Mouse (Mus musculus) limb, embryonic 13.5 days (tissue): ENCODE measurements around the gene Pcgf6. TPM values are rescaled to one million over a fixed set of nuclear protein-coding genes. Genes with fewer than 3 reads are reported as not detected.

ENCODE experiments used
- ATAC-seq: fragments of 200-750 bp; cut with Nextera tagmentation; 2 replicates; pipeline ENCODE4 v1.8.0; 2017; ENCODE audit warnings: low read depth, moderate number of reproducible peaks, moderate TSS enrichment; ENCODE audit not compliant: low FRiP score
- H3K27ac ChIP-seq: fragments of 300-500 bp; sonication (generic); 2 replicates; pipeline ENCODE4 v1.5.1; 2015; ENCODE audit warnings: inconsistent platforms, mild to moderate bottlenecking, moderate library complexity
- H3K27me3 ChIP-seq: fragments of 300-500 bp; sonication (generic); 2 replicates; pipeline ENCODE4 v1.6.1; 2015; ENCODE audit warnings: mild to moderate bottlenecking, inconsistent platforms
- H3K36me3 ChIP-seq: fragments of 300-500 bp; sonication (generic); 2 replicates; pipeline ENCODE4 v1.6.1; 2015; ENCODE audit warnings: inconsistent platforms, mild to moderate bottlenecking, moderate library complexity
- H3K4me1 ChIP-seq: fragments of 300-500 bp; sonication (generic); 2 replicates; pipeline ENCODE4 v1.6.1; 2015; ENCODE audit warnings: inconsistent platforms
- H3K4me2 ChIP-seq: fragments of 300-500 bp; sonication (generic); replicated peaks from 2 replicates; pipeline ENCODE4 v1.6.1; 2015; ENCODE audit warnings: inconsistent platforms, mild to moderate bottlenecking, moderate library complexity
- H3K4me3 ChIP-seq: fragments of 300-500 bp; sonication (generic); 2 replicates; pipeline ENCODE4 v1.5.1; 2015; ENCODE audit warnings: moderate library complexity, mild to moderate bottlenecking, inconsistent platforms
- H3K9ac ChIP-seq: fragments of 300-500 bp; sonication (generic); 2 replicates; pipeline ENCODE4 v1.6.1; 2015; ENCODE audit warnings: mild to moderate bottlenecking, inconsistent platforms
- H3K9me3 ChIP-seq: fragments of 300-500 bp; sonication (generic); 2 replicates; pipeline ENCODE4 v1.6.1; 2016; ENCODE audit warnings: inconsistent platforms
- WGBS: fragments of 180-500 bp; shearing (Covaris S2); methylation state at CpG from one replicate; pipeline ENCODE4 v1.1.7; 2015; 5-methylcytosine and 5-hydroxymethylcytosine counted together
- polyA plus RNA-seq: library from polyadenylated mRNA; unstranded; fragments of >200 nt; fragmentation: Nextera tagmentation; extraction: Ambion mirVana; gene quantifications from 2 replicates; pipeline ENCODE4 v1.2.1, GENCODE M21; 2015

Pcgf6 gene
- 23.3 and 25.0 TPM in 2 replicates for polyA plus RNA-seq

GRCm38 (mm10) chr19:47050271-47051032 is at the start of gene Pcgf6:
Gene Pcgf6, minus strand, starts transcription at chr19:47050906.
- Histone ChIP-seq H3K27ac (peak within 1 kb of the TSS; percentile 91), H3K4me1 (peaks cover 13% of the 10 kb centered on the region), H3K9me3 (no peaks in the 10 kb centered on the region), H3K9ac (peak within 1 kb of the TSS; percentile 88), H3K4me2 (peak within 1 kb of the TSS; percentile 79), H3K36me3 (peaks cover 23% of the 10 kb centered on the region), H3K27me3 (no peaks in the 10 kb centered on the region), H3K4me3 (peak within 1 kb of the TSS; percentile 90)
- under 1% methylated on average over 70 of the region's 75 CpGs for WGBS
- peak; percentile 92 for ATAC-seq

GRCm38 (mm10) chr19:47090550-47091156 is 39.9 kb upstream of the Pcgf6 start, which contains the start of the genes Usmg5 and Pdcd11:
Gene Usmg5, minus strand, starts transcription at chr19:47090647.
Gene Pdcd11, plus strand, starts transcription at chr19:47090768.
- ATAC-seq, result peak; percentile 99
- peak within 1 kb of the TSS; percentile 98 for H3K9ac ChIP-seq
- WGBS, result under 1% methylated on average over 56 of the region's 56 CpGs
- peaks cover 45% of the 10 kb centered on the region for H3K36me3 ChIP-seq
- no peaks in the 10 kb centered on the region for H3K9me3 ChIP-seq
- peak within 1 kb of the TSS; percentile 93 for H3K4me2 ChIP-seq
- peak within 1 kb of the TSS; percentile 86 for H3K27ac ChIP-seq
- peak within 1 kb of the TSS; percentile 92 for H3K4me3 ChIP-seq
- no peaks in the 10 kb centered on the region for H3K27me3 ChIP-seq
- H3K4me1 ChIP-seq, result peaks cover 27% of the 10 kb centered on the region

- no peaks in the 10 kb centered on the region for H3K9me3 ChIP-seq
- H3K27ac ChIP-seq, result peak overlapping the region; percentile 86
- peaks cover 45% of the 10 kb centered on the region for H3K36me3 ChIP-seq
- H3K27me3 ChIP-seq, result no peaks in the 10 kb centered on the region
- H3K4me2 ChIP-seq, result peak overlapping the region; percentile 93
- WGBS, result 2% methylated on average over 36 of the region's 36 CpGs
- H3K9ac ChIP-seq, result peak overlapping the region; percentile 98
- peaks cover 27% of the 10 kb centered on the region for H3K4me1 ChIP-seq
- H3K4me3 ChIP-seq, result peak overlapping the region; percentile 92
- ATAC-seq, result peak; percentile 76
Observed at GRCm38 (mm10) chr19:47089718-47090525, 39.2 kb upstream of the Pcgf6 start.

- H3K4me1 ChIP-seq, result peaks cover 27% of the 10 kb centered on the region
- no peaks in the 10 kb centered on the region for H3K27me3 ChIP-seq
- no peak overlapping the region for H3K4me2 ChIP-seq
- peaks cover 48% of the 10 kb centered on the region for H3K36me3 ChIP-seq
- H3K4me3 ChIP-seq, result no peak overlapping the region
- H3K27ac ChIP-seq, result no peak overlapping the region
- 80% methylated on average over 3 of the region's 3 CpGs for WGBS
- H3K9me3 ChIP-seq, result no peaks in the 10 kb centered on the region
- H3K9ac ChIP-seq, result no peak overlapping the region
- no peak for ATAC-seq
Observed at GRCm38 (mm10) chr19:47088226-47088625, 37.5 kb upstream of the Pcgf6 start.

- Histone ChIP-seq H3K4me3 (peak overlapping the region; percentile 100), H3K4me2 (peak overlapping the region; percentile 80), H3K9ac (peak overlapping the region; percentile 97), H3K27ac (peak overlapping the region; percentile 88), H3K36me3 (peaks cover 23% of the 10 kb centered on the region), H3K9me3 (no peaks in the 10 kb centered on the region), H3K4me1 (peaks cover 11% of the 10 kb centered on the region), H3K27me3 (no peaks in the 10 kb centered on the region)
- ATAC-seq, result peak; percentile 90
- under 1% methylated on average over 64 of the region's 72 CpGs for WGBS
Observed at GRCm38 (mm10) chr19:47067924-47068611, 17.4 kb upstream of the Pcgf6 start.

- peaks cover 15% of the 10 kb centered on the region for H3K36me3 ChIP-seq
- H3K9ac ChIP-seq, result peak within 1 kb of the TSS; percentile 97
- no peaks in the 10 kb centered on the region for H3K9me3 ChIP-seq
- H3K27me3 ChIP-seq, result no peaks in the 10 kb centered on the region
- peak within 1 kb of the TSS; percentile 80 for H3K4me2 ChIP-seq
- H3K4me3 ChIP-seq, result peak within 1 kb of the TSS; percentile 100
- H3K4me1 ChIP-seq, result peaks cover 11% of the 10 kb centered on the region
- peak; percentile 81 for ATAC-seq
- 10% methylated on average over 49 of the region's 49 CpGs for WGBS
- H3K27ac ChIP-seq, result peak within 1 kb of the TSS; percentile 88
Observed at GRCm38 (mm10) chr19:47067096-47067882, 16.6 kb upstream of the Pcgf6 start, which contains the start of gene Taf5. Gene Taf5, plus strand, starts transcription at chr19:47067746.

- Histone ChIP-seq H3K27me3 (no peaks in the 10 kb centered on the region), H3K27ac (no peak overlapping the region), H3K4me1 (peaks cover 11% of the 10 kb centered on the region), H3K4me2 (no peak overlapping the region), H3K9me3 (no peaks in the 10 kb centered on the region), H3K36me3 (peaks cover 1% of the 10 kb centered on the region), H3K4me3 (no peak overlapping the region), H3K9ac (no peak overlapping the region)
- ATAC-seq, result no peak
- 90% methylated on average over 3 of the region's 3 CpGs for WGBS
Observed at GRCm38 (mm10) chr19:47065860-47066259, 15.2 kb upstream of the Pcgf6 start.

GRCm38 (mm10) chr19:47057684-47058083 is 7.0 kb upstream of the Pcgf6 start:
- Histone ChIP-seq H3K9me3 (no peaks in the 10 kb centered on the region), H3K27me3 (no peaks in the 10 kb centered on the region), H3K9ac (no peak overlapping the region), H3K4me2 (no peak overlapping the region), H3K36me3 (no peaks in the 10 kb centered on the region), H3K27ac (no peak overlapping the region), H3K4me1 (no peaks in the 10 kb centered on the region), H3K4me3 (no peak overlapping the region)
- ATAC-seq, result no peak
- 69% methylated on average over 1 of the region's 1 CpGs for WGBS

- H3K9ac ChIP-seq, result no peak overlapping the region
- no peaks in the 10 kb centered on the region for H3K9me3 ChIP-seq
- no peak for ATAC-seq
- H3K27ac ChIP-seq, result no peak overlapping the region
- peaks cover 13% of the 10 kb centered on the region for H3K4me1 ChIP-seq
- H3K4me2 ChIP-seq, result no peak overlapping the region
- H3K4me3 ChIP-seq, result no peak overlapping the region
- 74% methylated on average over 4 of the region's 4 CpGs for WGBS
- H3K27me3 ChIP-seq, result no peaks in the 10 kb centered on the region
- no peaks in the 10 kb centered on the region for H3K36me3 ChIP-seq
Observed at GRCm38 (mm10) chr19:47053471-47053870, 2.8 kb upstream of the Pcgf6 start.

GRCm38 (mm10) chr19:47052927-47053326 is 2.2 kb upstream of the Pcgf6 start:
- Histone ChIP-seq H3K27ac (no peak overlapping the region), H3K9me3 (no peaks in the 10 kb centered on the region)
- WGBS, result 83% methylated on average over 4 of the region's 4 CpGs

GRCm38 (mm10) chr19:47049840-47050239 is 866 bp downstream of the Pcgf6 start:
- Histone ChIP-seq H3K9me3 (no peaks in the 10 kb centered on the region), H3K36me3 (peaks cover 28% of the 10 kb centered on the region), H3K4me2 (peak overlapping the region; percentile 79), H3K4me1 (peaks cover 13% of the 10 kb centered on the region), H3K4me3 (peak overlapping the region; percentile 90), H3K9ac (peak overlapping the region; percentile 88), H3K27me3 (no peaks in the 10 kb centered on the region), H3K27ac (peak overlapping the region; percentile 91; the same call in 1 of the 2 replicates)
- no peak for ATAC-seq
- 6% methylated on average over 7 of the region's 7 CpGs for WGBS

More at GRCm38 (mm10) chr19:47052927-47053326, 2.2 kb upstream of the Pcgf6 start:
- ATAC-seq, result no peak
- H3K4me1 ChIP-seq, result peaks cover 13% of the 10 kb centered on the region
- no peak overlapping the region for H3K9ac ChIP-seq
- H3K36me3 ChIP-seq, result no peaks in the 10 kb centered on the region; the same call in 1 of the 2 replicates
- no peak overlapping the region for H3K4me3 ChIP-seq
- no peak overlapping the region for H3K4me2 ChIP-seq
- H3K27me3 ChIP-seq, result no peaks in the 10 kb centered on the region
